Mouse (Mus musculus) stomach, embryonic 16.5 days (tissue): ENCODE data around the gene Tmem102. TPM values are rescaled to one million over a fixed set of nuclear protein-coding genes. Genes with fewer than 3 reads are reported as not detected.
A peak's percentile ranks its signal among the peaks of the same experiment; 100 is the strongest.

Experiments used
- ATAC-seq: fragments of 200-750 bp; cut with Nextera tagmentation; 2 replicates; pipeline ENCODE4 v1.8.0; 2017; ENCODE audit warnings: moderate number of reproducible peaks, moderate TSS enrichment; ENCODE audit not compliant: insufficient read depth, low FRiP score
- H3K27ac ChIP-seq: fragments of 300-500 bp; sonication (generic); 2 replicates; pipeline ENCODE4 v1.5.1; 2014; ENCODE audit warnings: low read length
- H3K27me3 ChIP-seq: fragments of 300-500 bp; sonication (generic); 2 replicates; pipeline ENCODE4 v1.6.1; 2014; ENCODE audit warnings: low read length, control low read depth, mixed read lengths; ENCODE audit not compliant: control insufficient read depth, insufficient read depth
- H3K36me3 ChIP-seq: fragments of 300-500 bp; sonication (generic); 2 replicates; pipeline ENCODE4 v1.6.1; 2014; ENCODE audit warnings: low read length; ENCODE audit not compliant: control insufficient read depth, insufficient read depth
- H3K4me1 ChIP-seq: fragments of 300-500 bp; sonication (generic); 2 replicates; pipeline ENCODE4 v1.6.1; 2014; ENCODE audit warnings: low read length, control low read depth, mixed read lengths; ENCODE audit not compliant: control insufficient read depth, insufficient read depth
- H3K4me2 ChIP-seq: fragments of 300-500 bp; sonication (generic); 2 replicates; pipeline ENCODE4 v1.6.1; 2014; ENCODE audit warnings: low read depth, low read length, mixed read lengths
- H3K4me3 ChIP-seq: fragments of 300-500 bp; sonication (generic); replicated peaks from 2 replicates; pipeline ENCODE4 v1.5.1; 2014; ENCODE audit warnings: mild to moderate bottlenecking, low read length
- H3K9ac ChIP-seq: fragments of 300-500 bp; sonication (generic); 2 replicates; pipeline ENCODE4 v1.6.1; 2014; ENCODE audit warnings: low read length
- H3K9me3 ChIP-seq: fragments of 300-500 bp; sonication (generic); replicated peaks from 2 replicates; pipeline ENCODE4 v1.6.1; 2016; ENCODE audit warnings: low read length, control low read depth; ENCODE audit not compliant: control insufficient read depth
- WGBS: fragments of 180-500 bp; shearing (Covaris S2); extraction: QIAGEN DNeasy Blood & Tissue Kit; methylation state at CpG from one replicate; pipeline ENCODE4 v1.1.7; 2014; 5-methylcytosine and 5-hydroxymethylcytosine counted together
- polyA plus RNA-seq: library from polyadenylated mRNA; unstranded; fragments of >200 nt; fragmentation: Nextera tagmentation; extraction: Ambion mirVana; gene quantifications from 2 replicates; pipeline ENCODE4 v1.2.1, GENCODE M21; 2015

Gene Tmem102
- polyA plus RNA-seq, 1 experiment from 2014 or later = 14.2 TPM

DNA sequence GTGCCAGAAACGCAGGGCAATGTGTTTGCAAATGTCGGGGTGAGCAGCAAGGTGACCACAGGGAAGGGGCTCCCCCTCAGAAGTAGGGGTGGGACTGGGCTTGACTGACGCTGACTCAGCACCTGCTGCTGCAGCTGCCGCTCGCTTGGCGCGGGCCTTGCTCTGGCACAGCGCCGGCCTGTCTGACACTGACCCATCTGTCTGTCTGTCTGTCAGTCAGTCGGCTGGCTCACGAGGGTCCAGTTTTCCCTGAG is 5.4 kb downstream of the Tmem102 start:
- Histone ChIP-seq H3K27me3 (peaks cover 12% of the 10 kb centered on the region), H3K4me3 (peak overlapping the region; percentile 72), H3K9ac (peak overlapping the region; percentile 83), H3K27ac (peak overlapping the region; percentile 47; the same call in 1 of the 2 replicates), H3K4me1 (peaks cover 58% of the 10 kb centered on the region), H3K9me3 (no peaks in the 10 kb centered on the region), H3K36me3 (no peaks in the 10 kb centered on the region), H3K4me2 (peak overlapping the region; percentile 99)
- 2% methylated on average over 11 of the region's 11 CpGs for WGBS
- ATAC-seq = no peak

GRCm38 (mm10) chr11:69799394-69800137 is 5.9 kb downstream of the Tmem102 start:
- Histone ChIP-seq H3K4me3 (no peak overlapping the region; the same call in 1 of the 2 replicates), H3K4me2 (peak overlapping the region; percentile 99), H3K27ac (0 out of 2 replicates have a peak overlapping the region, but pooled peaks have one; percentile 14), H3K4me1 (peaks cover 53% of the 10 kb centered on the region), H3K9me3 (no peaks in the 10 kb centered on the region), H3K9ac (peak overlapping the region; percentile 35; the same call in 1 of the 2 replicates), H3K36me3 (no peaks in the 10 kb centered on the region), H3K27me3 (peaks cover 10% of the 10 kb centered on the region)
- 23% methylated on average over 12 of the region's 12 CpGs for WGBS
- no peak for ATAC-seq

DNA sequence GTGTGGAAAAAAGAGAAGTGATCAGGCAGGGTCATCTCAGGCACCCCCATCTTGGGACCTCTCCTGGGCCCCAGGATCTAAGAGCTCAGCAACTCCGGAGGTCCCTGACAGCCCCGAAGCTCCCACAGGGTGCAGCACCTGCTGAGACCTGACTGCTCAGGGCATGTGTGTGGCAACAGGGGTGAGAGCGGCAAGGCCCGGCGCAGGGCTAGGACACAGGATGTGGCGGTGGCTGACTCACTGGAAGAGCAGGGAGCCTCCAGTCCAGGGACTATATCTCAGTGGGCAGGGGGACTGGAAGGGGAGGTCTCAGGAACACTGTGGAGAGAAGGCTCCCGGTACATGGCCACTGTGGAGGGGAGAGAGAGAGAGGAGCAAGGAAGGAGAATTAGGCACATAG is 7.5 kb downstream of the Tmem102 start:
- H3K4me1 ChIP-seq = peaks cover 36% of the 10 kb centered on the region
- no peak overlapping the region for H3K9ac ChIP-seq
- H3K9me3 ChIP-seq = no peaks in the 10 kb centered on the region
- peaks cover 9% of the 10 kb centered on the region for H3K27me3 ChIP-seq
- H3K4me3 ChIP-seq = no peak overlapping the region
- no peak overlapping the region for H3K4me2 ChIP-seq
- no peak for ATAC-seq
- no peak overlapping the region for H3K27ac ChIP-seq
- WGBS = 80% methylated on average over 7 of the region's 7 CpGs
- H3K36me3 ChIP-seq = no peaks in the 10 kb centered on the region

GRCm38 (mm10) chr11:69795983-69796435 is 9.4 kb downstream of the Tmem102 start:
- Histone ChIP-seq H3K4me2 (peak overlapping the region; percentile 80), H3K27ac (no peak overlapping the region), H3K36me3 (no peaks in the 10 kb centered on the region), H3K27me3 (no peaks in the 10 kb centered on the region), H3K4me1 (peaks cover 20% of the 10 kb centered on the region), H3K9me3 (no peaks in the 10 kb centered on the region), H3K9ac (peak overlapping the region; percentile 61; the same call in 1 of the 2 replicates), H3K4me3 (peak overlapping the region; percentile 52)
- 4% methylated on average over 13 of the region's 13 CpGs for WGBS
- no peak for ATAC-seq

- Histone ChIP-seq H3K27me3 (no peaks in the 10 kb centered on the region), H3K4me3 (peak within 1 kb of the TSS; percentile 52), H3K36me3 (no peaks in the 10 kb centered on the region), H3K9me3 (no peaks in the 10 kb centered on the region), H3K4me1 (peaks cover 14% of the 10 kb centered on the region), H3K4me2 (peak within 1 kb of the TSS; percentile 80), H3K27ac (no peak within 1 kb of the TSS), H3K9ac (peak within 1 kb of the TSS; percentile 61)
- peak; percentile 97 for ATAC-seq
- 2% methylated on average over 52 of the region's 52 CpGs for WGBS
Measured at GRCm38 (mm10) chr11:69795168-69795982, 10.0 kb downstream of the Tmem102 start, which contains the start of gene Chrnb1. TSS of gene Chrnb1 (minus strand) at chr11:69795943.

DNA sequence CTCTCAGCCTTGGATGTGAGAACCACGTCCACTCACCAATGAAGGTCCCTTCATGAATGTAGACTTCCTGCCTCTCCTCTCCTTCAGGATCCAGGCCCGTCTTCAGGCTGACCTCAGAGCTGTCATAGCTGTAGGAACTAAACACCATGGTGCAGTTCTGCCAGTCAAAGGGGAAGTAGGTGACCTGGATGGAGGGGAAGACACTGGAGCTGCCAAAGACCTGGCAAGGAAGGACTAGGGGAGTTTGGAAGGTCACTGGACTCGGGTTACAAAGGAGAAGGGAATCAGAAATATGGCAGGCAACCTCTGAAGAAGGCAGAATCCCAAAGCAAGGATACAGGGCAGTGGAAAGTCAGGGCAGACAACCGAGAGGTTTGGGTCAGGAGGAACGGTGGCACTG is 12.0 kb downstream of the Tmem102 start:
- 69% methylated on average over 5 of the region's 5 CpGs for WGBS
- H3K4me1 ChIP-seq = no peaks in the 10 kb centered on the region
- H3K36me3 ChIP-seq = no peaks in the 10 kb centered on the region
- H3K27ac ChIP-seq = no peak overlapping the region
- no peaks in the 10 kb centered on the region for H3K27me3 ChIP-seq
- no peaks in the 10 kb centered on the region for H3K9me3 ChIP-seq
- ATAC-seq = no peak
- no peak overlapping the region for H3K4me3 ChIP-seq
- no peak overlapping the region for H3K4me2 ChIP-seq
- no peak overlapping the region for H3K9ac ChIP-seq

DNA sequence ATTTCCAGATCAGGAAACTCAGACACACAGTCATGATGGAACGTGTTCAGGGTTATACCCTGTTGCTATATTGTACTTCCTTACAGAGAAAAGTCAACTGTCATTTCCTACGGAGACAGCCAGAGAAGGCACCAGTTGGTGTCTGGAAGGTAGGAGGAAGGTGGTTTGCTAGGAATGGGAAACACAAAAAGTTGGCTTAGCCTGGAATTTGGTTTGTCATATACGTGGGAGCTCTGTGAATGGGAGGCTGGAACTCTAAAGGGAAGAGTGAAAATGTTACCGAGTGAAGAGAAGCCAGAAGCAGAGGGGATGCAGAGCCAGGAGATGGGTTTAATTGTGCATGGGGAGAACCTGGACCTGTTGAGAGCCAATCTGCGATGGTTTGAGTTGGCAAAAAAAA is 14.0 kb downstream of the Tmem102 start:
- 69% methylated on average over 5 of the region's 5 CpGs for WGBS
- ATAC-seq = no peak
- no peaks in the 10 kb centered on the region for H3K9me3 ChIP-seq
- H3K4me2 ChIP-seq = no peak overlapping the region
- no peak overlapping the region for H3K9ac ChIP-seq
- no peaks in the 10 kb centered on the region for H3K27me3 ChIP-seq
- no peak overlapping the region for H3K4me3 ChIP-seq
- H3K36me3 ChIP-seq = no peaks in the 10 kb centered on the region
- H3K27ac ChIP-seq = no peak overlapping the region
- no peaks in the 10 kb centered on the region for H3K4me1 ChIP-seq

DNA sequence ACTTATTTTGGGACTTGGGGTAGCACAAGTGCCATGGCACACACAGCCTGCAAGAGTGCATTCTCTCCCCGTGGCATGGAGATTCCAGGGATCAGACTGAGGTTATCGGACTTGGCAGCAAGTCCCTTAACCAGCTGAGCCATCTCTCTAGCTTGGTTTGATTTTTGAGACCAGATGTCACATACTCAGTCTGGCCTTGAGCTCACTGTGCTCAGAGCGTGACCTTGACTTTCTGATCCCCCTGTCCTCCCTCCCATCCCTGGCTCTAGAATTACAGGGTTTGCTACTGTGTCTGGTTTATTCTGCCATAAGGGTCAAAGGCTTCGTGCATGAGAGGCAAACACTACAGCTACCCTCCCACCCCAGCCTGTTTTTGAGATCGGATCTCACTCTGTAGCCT is 16.0 kb downstream of the Tmem102 start:
- no peaks in the 10 kb centered on the region for H3K9me3 ChIP-seq
- H3K9ac ChIP-seq = no peak overlapping the region
- no peaks in the 10 kb centered on the region for H3K36me3 ChIP-seq
- no peak for ATAC-seq
- H3K4me3 ChIP-seq = no peak overlapping the region
- no peaks in the 10 kb centered on the region for H3K27me3 ChIP-seq
- H3K4me1 ChIP-seq = 0 out of 2 replicates have a peak, but pooled peaks cover 4% of the 10 kb centered on the region
- WGBS = 58% methylated on average over 5 of the region's 5 CpGs
- H3K27ac ChIP-seq = no peak overlapping the region
- no peak overlapping the region for H3K4me2 ChIP-seq

- Histone ChIP-seq H3K36me3 (no peaks in the 10 kb centered on the region), H3K9me3 (no peaks in the 10 kb centered on the region), H3K27ac (no peak overlapping the region), H3K27me3 (no peaks in the 10 kb centered on the region), H3K4me3 (no peak overlapping the region), H3K4me1 (0 out of 2 replicates have a peak, but pooled peaks cover 4% of the 10 kb centered on the region), H3K9ac (no peak overlapping the region), H3K4me2 (no peak overlapping the region)
- ATAC-seq = no peak
- 89% methylated on average over 5 of the region's 5 CpGs for WGBS
Measured at GRCm38 (mm10) chr11:69787306-69787705, 18.1 kb downstream of the Tmem102 start.
